Mouse (Mus musculus) kidney, postnatal 14 days (tissue): ENCODE measurements around the gene Fam71e1.

Experiments used
- DNase-seq: peaks from one replicate; pipeline ENCODE4 v3.0.0; 2022; ENCODE audit warnings: mixed read lengths

The Fam71e1 gene

GRCm38 (mm10) chr7:44536590-44536968 lies 40.2 kb downstream of the Fam71e1 start:
- peak; percentile 52 for DNase-seq

DNA sequence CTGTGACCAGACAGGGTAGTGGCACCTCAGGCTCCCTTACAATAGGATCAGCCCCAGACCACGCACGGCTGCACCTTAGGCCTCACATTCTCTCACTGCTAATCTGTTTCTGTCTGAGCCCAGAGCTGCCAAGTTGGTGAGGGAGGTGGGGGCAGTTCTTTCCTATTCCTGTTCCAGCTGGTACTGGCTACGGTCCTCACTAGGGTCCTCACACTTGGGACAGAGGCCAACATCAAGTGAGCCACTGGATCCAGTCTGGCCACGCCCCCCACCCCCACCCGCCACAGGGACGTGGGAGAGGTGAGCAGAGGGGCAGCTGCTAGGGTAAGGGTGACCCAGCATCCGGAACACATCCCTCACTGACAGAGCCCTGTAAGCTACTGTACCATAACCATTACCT lies 40.6 kb downstream of the Fam71e1 start:
- no peak for DNase-seq

DNA sequence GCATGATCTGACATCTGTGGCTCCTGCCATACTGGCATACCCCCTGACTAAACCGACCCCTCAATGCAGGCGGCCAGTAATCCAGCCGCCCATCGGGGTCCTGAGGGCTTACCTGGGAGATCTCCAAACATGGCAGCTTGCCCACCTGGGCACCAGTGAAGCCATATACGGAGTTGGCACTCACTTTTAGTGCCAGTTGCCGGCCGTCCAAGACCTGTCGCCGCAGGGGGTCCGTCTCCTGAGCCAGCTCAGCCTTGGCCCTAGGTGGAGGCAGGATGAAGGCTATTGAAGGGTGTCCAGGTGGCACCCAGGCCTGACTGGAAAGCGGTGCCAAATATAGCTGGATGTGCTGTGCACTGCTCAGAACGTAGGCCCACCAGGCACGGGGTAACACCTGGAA lies 41.1 kb downstream of the Fam71e1 start:
- no peak for DNase-seq

DNA sequence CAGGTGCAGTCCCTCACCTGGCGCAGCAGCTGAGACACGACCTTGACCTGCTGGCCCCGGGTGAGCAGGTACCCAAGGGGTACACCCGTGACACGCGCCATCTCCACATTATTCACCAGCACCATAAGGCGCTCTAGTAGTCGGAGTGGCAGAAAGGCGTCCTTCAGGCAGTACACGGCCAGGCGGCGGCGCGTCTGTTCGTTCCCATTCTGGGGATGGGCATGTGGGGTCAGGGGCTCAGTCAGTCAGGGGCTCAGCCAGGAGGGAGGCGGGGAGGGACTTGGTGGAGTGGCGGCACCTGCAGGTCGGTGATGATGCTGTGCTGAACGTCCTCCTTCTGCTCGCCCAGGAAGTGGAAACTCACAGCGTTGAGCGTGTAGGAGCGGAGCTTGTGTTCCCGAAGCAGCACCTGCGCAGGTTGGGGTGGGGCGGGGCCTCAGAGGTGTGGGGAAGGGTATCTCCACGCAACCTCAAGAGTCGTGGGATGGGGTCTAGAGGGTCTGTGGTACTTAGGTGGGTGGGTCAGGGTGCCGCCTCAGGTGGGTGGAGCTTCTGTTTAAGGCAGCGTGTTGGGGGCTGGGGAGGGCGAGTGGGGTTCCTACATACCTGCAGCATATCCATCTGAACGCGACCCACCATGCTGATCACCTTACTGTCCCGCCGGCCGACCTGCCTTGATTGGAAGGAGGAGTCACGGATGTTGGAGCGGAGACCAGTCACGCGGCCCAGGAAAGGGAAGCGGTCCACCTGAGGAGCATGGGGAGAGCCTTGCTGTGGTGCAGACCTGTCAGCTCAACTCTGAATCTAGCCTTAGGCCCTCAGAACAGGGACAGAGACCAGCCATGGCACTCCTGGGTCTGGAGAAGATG lies 42.6 kb downstream of the Fam71e1 start:
- no peak for DNase-seq

- no peak for DNase-seq
Observed at GRCm38 (mm10) chr7:44542555-44542954, 46.2 kb downstream of the Fam71e1 start.

DNA sequence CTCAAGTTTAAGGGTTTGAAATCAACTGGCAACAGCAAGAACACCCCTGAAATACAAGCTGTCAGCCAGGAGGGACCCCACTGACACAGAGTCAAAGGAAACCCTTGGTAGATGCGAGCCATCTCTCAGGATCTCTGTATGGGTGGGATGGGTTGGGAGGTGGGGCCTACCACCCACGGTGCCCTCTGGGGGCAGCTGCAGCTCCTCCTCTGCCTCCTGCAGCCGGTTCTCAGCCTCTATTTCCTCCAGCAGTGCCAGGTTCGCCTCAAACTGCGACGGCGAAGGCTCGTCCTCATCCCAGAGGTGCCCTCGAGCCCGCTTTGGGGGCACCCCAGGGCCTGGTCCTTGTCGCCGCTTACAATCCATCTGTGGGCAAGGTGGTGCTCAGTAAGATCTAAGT lies 46.7 kb downstream of the Fam71e1 start:
- DNase-seq = no peak

DNA sequence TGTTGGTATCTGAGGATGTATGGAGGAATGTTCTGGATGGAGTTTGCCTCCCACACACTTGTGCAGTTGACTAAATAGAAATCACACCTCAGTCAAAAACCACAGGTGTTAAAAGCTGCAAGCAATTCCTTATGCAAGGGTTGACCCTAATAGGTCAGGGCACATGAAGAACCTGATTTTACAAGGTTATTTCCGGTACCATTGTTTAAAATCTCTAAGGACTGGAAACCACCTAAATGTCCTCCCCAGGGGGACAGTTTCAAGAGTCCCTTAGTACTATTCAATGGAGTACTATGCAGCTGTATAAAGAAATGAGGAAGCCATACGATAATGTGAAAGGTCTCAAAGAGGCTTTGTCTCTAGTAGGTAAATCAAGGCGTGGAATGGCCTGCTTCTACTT lies 49.9 kb downstream of the Fam71e1 start:
- DNase-seq = no peak

GRCm38 (mm10) chr7:44547041-44547440 lies 50.7 kb downstream of the Fam71e1 start:
- no peak for DNase-seq

DNA sequence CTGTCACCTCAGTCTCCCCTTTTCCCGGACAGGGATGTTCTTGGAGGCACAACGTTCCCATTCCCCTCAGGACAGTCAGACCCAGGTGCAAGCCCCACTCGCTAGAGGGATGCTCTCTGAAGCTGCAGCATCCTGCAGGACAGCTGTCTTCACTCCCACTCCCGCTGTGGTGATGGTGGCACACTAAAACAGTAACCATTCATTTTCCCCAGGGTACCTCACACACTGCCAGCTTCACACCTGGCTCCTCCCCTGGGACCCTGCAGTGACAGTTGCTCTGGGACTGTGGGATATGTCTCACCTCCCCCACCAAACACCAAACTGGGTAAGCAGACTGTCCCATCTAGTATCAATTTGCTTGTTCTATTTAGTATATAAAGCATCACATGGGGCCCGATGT lies 51.3 kb downstream of the Fam71e1 start:
- DNase-seq = no peak

DNA sequence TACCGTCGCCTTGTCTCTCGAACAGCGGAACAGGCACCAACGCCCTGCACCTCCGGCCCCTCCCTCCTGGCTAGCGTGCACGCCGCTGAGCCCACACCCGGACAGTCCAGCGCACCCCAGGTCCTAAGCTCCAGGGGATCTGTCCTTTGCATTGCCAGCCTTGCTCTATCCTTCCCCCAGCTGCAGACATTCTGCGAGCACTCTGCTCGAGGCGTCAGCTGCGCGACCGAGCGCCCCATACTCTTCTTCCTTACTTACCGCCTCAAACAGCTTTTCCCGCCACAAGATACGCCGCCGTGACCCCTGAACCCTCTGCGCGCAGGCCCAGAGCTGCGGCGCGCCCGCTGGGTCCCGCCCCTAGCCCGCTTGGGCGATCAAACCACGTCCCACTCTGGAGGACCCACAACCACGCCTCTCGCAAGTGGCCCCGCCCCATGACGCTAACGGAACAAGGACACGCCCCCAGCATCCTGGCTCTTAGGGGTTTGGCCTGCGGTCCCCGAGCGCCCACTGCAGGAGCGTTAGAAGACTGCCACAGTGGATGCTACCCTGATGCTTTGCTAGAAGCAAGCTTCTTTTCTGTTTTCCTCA lies 52.2 kb downstream of the Fam71e1 start, which contains the start of gene Pold1:
Gene Pold1, minus strand, starts transcription at position 353 of the 591 bp plus-strand sequence.
- DNase-seq = peak; percentile 100

GRCm38 (mm10) chr7:44549621-44550408 lies 53.4 kb downstream of the Fam71e1 start:
- no peak for DNase-seq

DNA sequence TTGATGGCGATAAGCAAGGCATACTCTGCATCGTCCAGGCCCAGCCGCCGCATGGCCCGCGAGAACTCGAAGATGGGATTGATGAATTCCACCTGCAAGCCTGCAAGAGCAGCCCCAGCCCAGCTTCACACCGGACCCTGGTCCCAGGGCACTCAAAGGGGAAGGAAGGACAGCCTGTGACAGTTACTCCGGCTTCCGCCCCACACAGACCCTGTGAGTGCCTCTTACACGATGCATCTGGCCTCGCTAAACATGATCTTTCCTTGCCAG lies 54.0 kb downstream of the Fam71e1 start:
- DNase-seq = no peak
